Mouse (Mus musculus) stomach, embryonic 14.5 days (tissue): ENCODE results near the gene Tmem198b. TPM values are rescaled to one million over a fixed set of nuclear protein-coding genes. Genes with fewer than 3 reads are reported as not detected.

Source experiments
- ATAC-seq: fragments of 200-750 bp; cut with Nextera tagmentation; 2 replicates; pipeline ENCODE4 v1.8.0; 2017; ENCODE audit warnings: low read depth, moderate TSS enrichment; ENCODE audit not compliant: insufficient number of reproducible peaks, insufficient read depth, low FRiP score
- H3K27ac ChIP-seq: fragments of 300-500 bp; sonication (generic); 2 replicates; pipeline ENCODE4 v1.5.1; 2014; ENCODE audit warnings: mild to moderate bottlenecking, low read length, moderate library complexity, mixed read lengths
- H3K27me3 ChIP-seq: fragments of 300-500 bp; sonication (generic); 2 replicates; pipeline ENCODE4 v1.6.1; 2014; ENCODE audit warnings: low read length, control low read depth, mixed read lengths; ENCODE audit not compliant: control insufficient read depth, insufficient read depth
- H3K36me3 ChIP-seq: fragments of 300-500 bp; sonication (generic); 2 replicates; pipeline ENCODE4 v1.6.1; 2014; ENCODE audit warnings: mild to moderate bottlenecking, control low read depth, low read length, moderate library complexity, mixed read lengths; ENCODE audit not compliant: control insufficient read depth, insufficient read depth
- H3K4me1 ChIP-seq: fragments of 300-500 bp; sonication (generic); 2 replicates; pipeline ENCODE4 v1.6.1; 2014; ENCODE audit warnings: low read length, control low read depth, mixed read lengths; ENCODE audit not compliant: control insufficient read depth, insufficient read depth
- H3K4me2 ChIP-seq: fragments of 300-500 bp; sonication (generic); replicated peaks from 2 replicates; pipeline ENCODE4 v1.6.1; 2014; ENCODE audit warnings: low read depth, low read length, control low read depth
- H3K4me3 ChIP-seq: fragments of 300-500 bp; sonication (generic); 2 replicates; pipeline ENCODE4 v1.5.1; 2014; ENCODE audit warnings: low read depth, low read length, control low read depth
- H3K9ac ChIP-seq: fragments of 300-500 bp; sonication (generic); replicated peaks from 2 replicates; pipeline ENCODE4 v1.6.1; 2014; ENCODE audit warnings: low read depth, mild to moderate bottlenecking, control low read depth, low read length, moderate library complexity, mixed read lengths
- H3K9me3 ChIP-seq: fragments of 300-500 bp; sonication (generic); 2 replicates; pipeline ENCODE4 v1.6.1; 2016; ENCODE audit warnings: low read depth, low read length, control low read depth; ENCODE audit not compliant: control insufficient read depth
- WGBS: fragments of 180-500 bp; shearing (Covaris S2); extraction: QIAGEN DNeasy Blood & Tissue Kit; methylation state at CpG from one replicate; pipeline ENCODE4 v1.1.7; 2014; 5-methylcytosine and 5-hydroxymethylcytosine counted together
- polyA plus RNA-seq: library from polyadenylated mRNA; unstranded; fragments of >200 nt; fragmentation: Nextera tagmentation; extraction: Ambion mirVana; gene quantifications from 2 replicates; pipeline ENCODE4 v1.2.1, GENCODE M21; 2014

Gene Tmem198b
- polyA plus RNA-seq, 1 experiment from 2014 or later: 17.2 TPM

GRCm38 (mm10) chr10:128805092-128806000 lies 1.2 kb upstream of the Tmem198b start:
- peak overlapping the region; percentile 79 for H3K9ac ChIP-seq
- H3K36me3 ChIP-seq: peaks cover 12% of the 10 kb centered on the region
- H3K4me1 ChIP-seq: peaks cover 36% of the 10 kb centered on the region
- under 1% methylated on average over 63 of the region's 70 CpGs for WGBS
- H3K4me2 ChIP-seq: peak overlapping the region; percentile 73
- no peaks in the 10 kb centered on the region for H3K27me3 ChIP-seq
- H3K4me3 ChIP-seq: peak overlapping the region; percentile 67
- peak overlapping the region; percentile 98 for H3K27ac ChIP-seq
- no peaks in the 10 kb centered on the region for H3K9me3 ChIP-seq
- ATAC-seq: peak; percentile 93

- Histone ChIP-seq H3K4me3 (peak within 1 kb of the TSS; percentile 67), H3K4me1 (peaks cover 30% of the 10 kb centered on the region), H3K36me3 (peaks cover 10% of the 10 kb centered on the region), H3K27ac (peak within 1 kb of the TSS; percentile 98), H3K4me2 (peak within 1 kb of the TSS; percentile 58), H3K9me3 (no peaks in the 10 kb centered on the region), H3K9ac (peak within 1 kb of the TSS; percentile 79), H3K27me3 (no peaks in the 10 kb centered on the region)
- ATAC-seq: peak; percentile 8; the same call in 1 of the 2 replicates
- 0% methylated on average over 14 of the region's 14 CpGs for WGBS
Measured at GRCm38 (mm10) chr10:128803771-128804270, 349 bp downstream of the Tmem198b start, which contains the start of gene Dnajc14. Gene Dnajc14, plus strand, starts transcription at chr10:128804062.

DNA sequence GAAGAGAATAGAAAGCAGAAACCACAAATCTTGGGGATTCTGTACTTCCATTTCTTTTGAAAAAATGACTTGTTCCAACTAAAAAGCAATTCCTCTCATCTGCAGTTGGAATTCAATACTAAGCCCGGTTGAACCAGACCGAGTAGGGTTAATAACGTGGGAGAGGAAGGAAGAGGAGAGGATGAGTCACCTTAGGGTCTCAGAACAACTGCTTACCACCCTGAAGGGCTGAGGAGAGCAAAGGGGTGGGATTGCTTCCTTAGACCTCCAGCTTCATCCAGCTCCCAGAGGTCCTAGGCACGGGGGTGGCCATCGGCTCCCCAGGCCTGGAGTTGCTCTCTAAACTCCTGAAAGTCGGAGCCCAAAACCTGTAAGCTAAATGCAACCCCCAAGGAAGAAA lies 809 bp downstream of the Tmem198b start:
- H3K4me3 ChIP-seq: peak overlapping the region; percentile 67
- peaks cover 10% of the 10 kb centered on the region for H3K36me3 ChIP-seq
- H3K9ac ChIP-seq: peak overlapping the region; percentile 79
- peak overlapping the region; percentile 58 for H3K4me2 ChIP-seq
- 8% methylated on average over 6 of the region's 6 CpGs for WGBS
- H3K4me1 ChIP-seq: peaks cover 27% of the 10 kb centered on the region
- no peak for ATAC-seq
- no peaks in the 10 kb centered on the region for H3K27me3 ChIP-seq
- H3K9me3 ChIP-seq: no peaks in the 10 kb centered on the region
- peak overlapping the region; percentile 98 for H3K27ac ChIP-seq

DNA sequence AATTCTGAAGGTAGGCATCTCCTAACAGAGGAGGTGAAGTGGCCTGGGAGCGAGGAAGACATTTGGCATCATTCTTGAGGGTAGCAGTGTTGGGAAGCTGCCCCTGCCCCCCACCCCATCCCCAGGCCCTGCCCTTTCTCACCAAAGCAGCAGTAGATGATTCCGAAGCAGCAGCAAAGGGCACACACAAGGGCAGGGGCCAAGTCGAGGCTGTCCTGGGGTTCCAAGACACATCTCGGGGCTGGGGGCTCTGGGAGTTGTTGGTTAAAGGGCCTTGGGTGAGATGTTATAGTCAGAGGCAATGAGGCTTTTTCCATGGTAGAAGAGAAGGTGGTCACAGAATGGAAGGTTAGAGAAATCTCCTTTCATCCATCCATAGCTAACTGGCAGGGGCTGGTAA lies 1.2 kb downstream of the Tmem198b start:
- Histone ChIP-seq H3K9ac (peak overlapping the region; percentile 79; the same call in 1 of the 2 replicates), H3K27me3 (no peaks in the 10 kb centered on the region), H3K27ac (no peak overlapping the region; the same call in 1 of the 2 replicates), H3K4me1 (peaks cover 27% of the 10 kb centered on the region), H3K4me3 (peak overlapping the region; percentile 67; the same call in 1 of the 2 replicates), H3K9me3 (no peaks in the 10 kb centered on the region), H3K4me2 (peak overlapping the region; percentile 58), H3K36me3 (peaks cover 10% of the 10 kb centered on the region)
- 64% methylated on average over 4 of the region's 4 CpGs for WGBS
- ATAC-seq: no peak

DNA sequence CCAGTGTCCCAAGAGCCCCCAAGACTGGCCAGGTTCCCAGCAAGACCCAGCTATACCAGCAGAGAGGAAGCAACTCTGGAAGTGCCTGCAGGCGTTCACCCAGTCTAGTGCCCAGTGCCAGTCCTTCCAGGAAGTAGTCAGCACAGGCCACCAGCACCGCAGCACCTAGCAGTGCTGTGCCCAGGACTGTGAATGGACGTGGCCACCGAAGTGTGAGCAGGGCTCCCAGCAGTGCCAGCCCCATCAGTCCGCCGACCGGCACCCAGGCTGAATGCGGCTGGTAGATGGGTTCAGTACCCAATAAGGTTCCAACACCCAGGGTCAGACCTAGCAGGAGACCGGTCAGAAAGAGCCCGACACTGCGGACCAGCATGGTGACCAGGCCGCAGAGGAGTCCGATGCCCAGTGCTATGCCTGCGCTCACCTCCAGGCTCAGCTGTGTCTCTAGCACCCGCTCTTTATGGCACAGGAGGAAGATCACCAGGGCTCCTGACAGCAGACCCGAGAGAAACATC lies 2.1 kb downstream of the Tmem198b start:
- Histone ChIP-seq H3K4me2 (no peak overlapping the region), H3K27me3 (no peaks in the 10 kb centered on the region), H3K36me3 (peaks cover 6% of the 10 kb centered on the region), H3K4me3 (no peak overlapping the region), H3K9ac (no peak overlapping the region), H3K4me1 (peaks cover 20% of the 10 kb centered on the region), H3K27ac (no peak overlapping the region), H3K9me3 (no peaks in the 10 kb centered on the region)
- WGBS: 89% methylated on average over 16 of the region's 16 CpGs
- ATAC-seq: no peak

- H3K9ac ChIP-seq: no peak overlapping the region
- no peak overlapping the region for H3K4me2 ChIP-seq
- no peak overlapping the region for H3K27ac ChIP-seq
- no peak for ATAC-seq
- 93% methylated on average over 8 of the region's 8 CpGs for whole genome bisulfite sequencing
- H3K36me3 ChIP-seq: peaks cover 3% of the 10 kb centered on the region
- 0 out of 2 replicates have a peak, but pooled peaks cover 8% of the 10 kb centered on the region for H3K4me1 ChIP-seq
- H3K4me3 ChIP-seq: no peak overlapping the region
- H3K9me3 ChIP-seq: no peaks in the 10 kb centered on the region
- H3K27me3 ChIP-seq: no peaks in the 10 kb centered on the region
Measured at GRCm38 (mm10) chr10:128798676-128799075, 5.5 kb downstream of the Tmem198b start.

- Histone ChIP-seq H3K27ac (no peak overlapping the region), H3K4me1 (no peaks in the 10 kb centered on the region), H3K27me3 (no peaks in the 10 kb centered on the region), H3K4me3 (no peak overlapping the region), H3K9ac (no peak overlapping the region), H3K36me3 (no peaks in the 10 kb centered on the region; the same call in none of the 2 replicates), H3K9me3 (no peaks in the 10 kb centered on the region), H3K4me2 (no peak overlapping the region)
- ATAC-seq: no peak
- 92% methylated on average over 3 of the region's 3 CpGs for WGBS
Measured at GRCm38 (mm10) chr10:128795581-128795980, 8.6 kb downstream of the Tmem198b start.

- Histone ChIP-seq H3K27ac (no peak overlapping the region), H3K4me3 (no peak overlapping the region), H3K36me3 (no peaks in the 10 kb centered on the region), H3K4me1 (no peaks in the 10 kb centered on the region), H3K9me3 (no peaks in the 10 kb centered on the region), H3K9ac (no peak overlapping the region), H3K4me2 (no peak overlapping the region), H3K27me3 (no peaks in the 10 kb centered on the region)
- ATAC-seq: no peak
- WGBS: 91% methylated on average over 5 of the region's 5 CpGs
Measured at GRCm38 (mm10) chr10:128794391-128794790, 9.8 kb downstream of the Tmem198b start.
